Mouse (Mus musculus) left cerebral cortex, postnatal 36 days (tissue): ENCODE measurements around the gene Crls1. TPM values are rescaled to one million over a fixed set of nuclear protein-coding genes. Genes with fewer than 3 reads are reported as not detected.

Source experiments
- DNase-seq, 2 experiments: peaks; one replicate each; pipeline ENCODE4 v3.0.0; 2021 to 2022; ENCODE audit warnings: low spot score in 2 of 2, mixed read lengths in 1 of 2
- intact Hi-C: fragments of 180-260 bp; cut with DNase I; formaldehyde crosslinking; loops from one replicate; pipeline ENCODE4 v1.15.1; 2025
- total RNA-seq, 2 experiments: library from RNA; stranded (reverse); gene quantifications; 2 replicates each; pipeline ENCODE4 v1.2.3; 2021

The Crls1 gene
- total RNA-seq, 2 experiments from 2014 or later: 27.5 to 30.3 TPM

- intact Hi-C loops: no loop called here
- DNase-seq: no peak
Measured at GRCm38 (mm10) chr2:132880844-132881645, 34.6 kb downstream of the Crls1 start, which contains the start of gene Lrrn4. Gene Lrrn4, minus strand, starts transcription at chr2:132880891.

DNA sequence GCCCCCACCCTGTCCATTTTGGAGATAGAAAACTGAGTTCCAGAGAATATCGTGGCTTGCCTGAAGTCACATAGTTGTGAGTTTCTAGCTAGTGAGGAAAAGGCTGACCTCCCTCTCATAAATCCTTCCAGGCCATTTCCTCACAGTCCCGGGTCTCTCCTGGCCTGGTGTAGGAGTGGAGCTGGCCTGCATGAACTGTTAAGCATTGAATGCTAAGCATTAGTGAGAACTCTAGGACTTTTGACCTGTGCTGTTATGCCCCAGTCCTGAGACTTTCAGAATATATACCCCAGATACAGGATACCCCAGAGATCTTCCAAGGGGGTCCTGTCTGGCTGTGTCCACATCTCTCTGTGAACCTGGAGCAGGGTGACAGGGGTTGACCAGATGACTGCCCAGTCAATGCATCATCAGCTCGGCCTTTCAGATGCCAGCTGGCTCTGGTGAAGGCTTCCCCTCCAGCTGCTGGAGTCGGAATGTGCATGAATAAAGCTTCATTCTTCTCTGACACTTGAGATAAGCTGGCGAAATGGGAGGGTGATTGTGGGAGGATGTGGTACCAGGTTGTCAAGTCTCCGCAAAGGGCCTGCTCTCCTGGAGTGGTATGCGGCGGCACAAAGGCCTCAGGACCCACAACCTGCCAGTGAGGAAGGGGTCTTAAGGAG is 38.0 kb downstream of the Crls1 start:
- DNase-seq: no peak
- intact Hi-C loops: no loop called here

DNA sequence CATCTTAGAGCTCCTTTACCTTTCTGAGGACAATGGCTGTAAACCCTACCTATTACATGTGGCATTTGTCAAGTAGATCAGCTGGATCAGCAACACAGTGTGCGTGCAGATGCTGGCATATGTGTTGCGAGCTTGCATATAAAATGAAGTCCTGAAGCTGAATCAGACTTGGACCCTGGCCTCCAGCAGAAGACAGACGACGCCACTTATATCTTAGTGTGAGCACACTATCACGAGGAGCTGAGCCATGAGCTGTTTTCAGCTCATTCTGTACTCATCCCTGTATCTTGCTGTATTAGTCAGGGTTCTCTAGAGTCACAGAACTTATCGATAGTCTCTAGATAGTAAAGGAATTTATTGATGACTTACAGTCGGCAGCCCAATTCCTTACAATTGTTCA is 38.8 kb downstream of the Crls1 start:
- DNase-seq: no peak
- intact Hi-C loops: no loop called here

DNA sequence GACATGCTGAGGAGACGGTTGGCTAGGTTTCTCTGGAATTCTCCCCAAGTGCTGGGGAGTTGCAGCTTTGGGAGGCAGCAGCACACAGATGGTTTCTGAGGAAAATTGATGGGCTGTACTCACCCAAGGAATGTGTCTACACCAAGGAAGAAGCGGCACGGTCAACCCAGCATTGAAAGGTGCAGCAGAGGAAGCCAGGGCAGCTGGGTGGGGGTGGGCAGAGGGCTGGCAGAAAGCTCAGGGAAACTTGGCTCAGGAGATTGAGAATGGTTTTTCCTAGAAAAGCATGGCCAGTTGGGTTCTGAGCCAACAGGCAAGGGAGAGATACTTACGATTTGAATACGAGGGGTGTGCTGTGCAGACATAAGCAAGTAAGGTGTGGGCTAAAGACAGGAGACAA is 47.4 kb downstream of the Crls1 start:
- peak in 1 of 2 experiments; percentile 18 for DNase-seq
- intact Hi-C loops: no loop called here

- intact Hi-C loops: no loop called here
- no peak for DNase-seq
Measured at GRCm38 (mm10) chr2:132898211-132898610, 51.7 kb downstream of the Crls1 start.

DNA sequence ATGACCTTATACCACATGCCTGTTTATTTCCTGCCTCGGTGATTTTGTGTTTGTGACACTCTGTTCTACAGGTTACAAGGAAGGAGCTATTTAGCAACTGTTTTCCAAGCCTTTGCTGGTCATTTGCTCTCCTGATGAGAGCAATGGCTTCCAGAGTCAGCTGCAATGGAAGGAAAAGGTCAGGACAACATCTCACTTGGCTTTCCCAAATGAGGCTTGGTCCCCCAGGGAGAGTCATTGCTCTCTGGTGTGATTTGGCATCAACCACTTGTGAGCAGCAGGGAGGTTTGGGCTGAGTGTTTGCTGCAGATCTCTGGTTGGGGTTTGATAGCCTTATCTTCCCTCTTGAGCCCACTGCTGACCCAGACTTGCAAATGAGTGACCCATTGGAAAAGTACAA is 54.1 kb downstream of the Crls1 start:
- DNase-seq: no peak
- intact Hi-C loops: no loop called here

GRCm38 (mm10) chr2:132901636-132902035 is 55.2 kb downstream of the Crls1 start:
- DNase-seq: no peak
- intact Hi-C loops: no loop called here

DNA sequence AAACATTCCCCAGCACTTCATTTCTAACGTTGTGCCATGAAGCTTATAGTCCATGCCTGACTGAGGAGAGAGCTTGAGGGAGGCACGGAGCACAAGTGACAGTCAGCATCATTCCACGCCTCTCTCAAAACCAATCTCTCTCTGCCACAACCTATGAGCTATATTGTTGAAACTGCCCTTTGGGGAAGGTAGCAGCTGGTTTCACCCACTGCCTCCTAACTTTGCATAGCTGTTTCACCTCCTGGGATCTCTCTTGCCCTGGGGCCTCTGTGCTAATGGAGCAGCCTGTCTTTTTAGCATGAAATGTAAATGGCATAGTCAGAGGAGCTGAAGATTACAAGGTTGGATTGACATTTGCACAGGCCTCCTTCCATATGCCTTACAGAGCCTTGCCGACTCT is 55.6 kb downstream of the Crls1 start:
- intact Hi-C loops: no loop called here
- DNase-seq: no peak

DNA sequence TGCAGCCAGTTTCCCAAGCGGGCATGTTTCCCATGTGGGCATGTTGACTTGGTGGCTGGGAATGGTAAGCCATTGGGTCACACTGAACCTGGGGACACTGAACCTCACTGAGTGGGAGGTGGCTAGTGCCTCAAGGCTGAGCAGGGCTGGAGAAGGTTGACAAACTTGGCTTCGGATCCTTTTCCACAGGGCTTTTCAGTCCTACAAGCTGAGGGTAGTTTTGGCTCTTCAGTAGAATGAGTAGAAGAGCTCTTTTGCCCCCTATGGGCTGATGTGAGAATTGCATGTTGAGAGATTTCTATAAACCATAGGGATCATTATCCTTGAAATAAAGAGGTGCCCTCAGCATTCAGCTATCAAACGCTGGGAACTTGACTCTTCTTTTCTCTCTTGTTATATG is 57.0 kb downstream of the Crls1 start:
- intact Hi-C loops: loop anchor here (1.0 kb wide), 1 partner anchor 56 kb away; no protein-coding TSS in a partner anchor
- DNase-seq: peak in 1 of 2 experiments; percentile 29

DNA sequence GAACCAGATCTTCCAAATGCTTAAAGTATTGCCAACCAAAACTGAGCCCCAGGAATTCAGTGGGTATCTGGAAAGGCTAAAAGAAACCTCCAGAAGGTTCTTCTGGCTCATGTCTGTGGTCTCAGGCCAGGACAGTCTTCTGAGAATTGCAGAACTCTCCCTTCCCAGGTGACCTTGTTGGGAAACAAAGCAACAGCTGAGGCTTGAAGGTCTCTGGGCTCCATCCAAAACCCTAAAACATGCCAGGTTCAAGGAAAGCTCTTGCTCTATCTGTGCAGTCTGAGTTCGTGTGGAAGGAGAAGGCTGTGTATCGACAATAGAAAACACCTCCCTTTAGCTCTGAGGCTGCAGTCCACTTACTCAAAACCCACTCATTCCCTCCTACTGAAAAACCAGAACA is 58.5 kb downstream of the Crls1 start:
- no peak for DNase-seq
- intact Hi-C loops: loop anchor here (5.0 kb wide), 1 partner anchor 393 kb away; no protein-coding TSS in a partner anchor

DNA sequence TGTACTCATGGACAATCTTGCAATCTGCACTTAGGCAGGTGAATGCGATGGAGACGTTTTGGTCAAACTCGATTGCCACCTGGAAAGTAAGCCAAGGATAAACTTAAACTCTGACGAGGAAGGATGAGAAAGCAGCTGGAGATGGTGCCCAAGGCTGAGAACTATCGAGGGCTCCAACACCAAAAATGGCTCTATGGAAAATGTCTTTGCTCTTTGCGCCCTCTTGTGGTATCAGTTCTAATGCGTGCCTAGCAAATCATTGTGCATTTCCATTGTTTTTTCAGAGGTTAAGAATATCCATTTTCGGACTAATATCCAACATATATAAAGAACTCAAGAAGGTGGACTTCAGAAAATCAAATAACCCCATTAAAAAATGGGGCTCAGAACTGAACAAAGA is 60.3 kb downstream of the Crls1 start:
- intact Hi-C loops: loop anchor here (5.0 kb wide), 1 partner anchor 394 kb away; no protein-coding TSS in a partner anchor

DNA sequence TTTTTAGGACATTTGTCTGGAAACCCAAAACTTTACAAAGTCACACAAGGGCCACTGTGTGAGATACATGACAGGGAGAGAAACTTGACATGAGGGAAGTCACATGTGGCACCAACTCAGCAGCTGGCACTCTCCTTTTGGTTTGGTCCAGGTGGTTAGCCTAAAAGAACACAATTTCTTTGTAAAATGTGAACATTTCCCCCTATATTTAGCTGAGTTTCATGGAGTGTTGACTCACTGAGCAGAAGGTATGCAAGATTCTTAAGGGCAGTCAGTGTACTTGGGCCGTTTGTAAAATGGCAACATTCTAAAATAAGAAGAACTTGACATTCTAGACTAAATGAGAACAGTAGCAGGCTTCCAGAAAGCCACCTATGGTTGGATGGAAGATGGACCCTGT is 68.3 kb downstream of the Crls1 start:
- peak in 1 of 2 experiments; percentile 8 for DNase-seq
- intact Hi-C loops: no loop called here

More for the DNA sequence above, 60.3 kb downstream of the Crls1 start:
- DNase-seq: peak in 1 of 2 experiments; percentile 14

Other genes starting within 250 kb of the Crls1 start
- 10 to 100 TPM; 10.2 to 10.9 TPM for gene Shld1, start 159.7 kb upstream of the Crls1 start, total RNA-seq
- gene Chgb, start 65.4 kb upstream of the Crls1 start, total RNA-seq: 100 to 1,000 TPM; 267 to 280 TPM
- gene Trmt6, start 30.6 kb upstream of the Crls1 start, total RNA-seq: 10 to 100 TPM; 27.1 to 31.8 TPM
- gene Mcm8, start 30.5 kb upstream of the Crls1 start, total RNA-seq: 1 to 10 TPM; 4.7 to 5.2 TPM
- under 1 TPM; 0.18 to 0.20 TPM for gene Lrrn4, start 34.2 kb downstream of the Crls1 start, total RNA-seq
- gene Fermt1, start 99.2 kb downstream of the Crls1 start, total RNA-seq: 1 to 10 TPM in 1 of 2 experiments, under 1 TPM in 1; 0.84 to 1.7 TPM